Mouse (Mus musculus) cerebellum, postnatal 14 days (tissue): ENCODE results near the gene Kbtbd6.
A peak's percentile ranks its signal among the peaks of the same experiment; 100 is the strongest.

Source experiments
- DNase-seq, 2 experiments: peaks; one replicate each; pipeline ENCODE4 v3.0.0; 2021; ENCODE audit warnings: mixed read lengths in 2 of 2

The Kbtbd6 gene

GRCm38 (mm10) chr14:79481339-79482151 is 29.9 kb downstream of the Kbtbd6 start, which contains the start of gene Wbp4:
Wbp4 (minus strand) TSS chr14:79481520.
- DNase-seq: peak; percentile 98 to 99

DNA sequence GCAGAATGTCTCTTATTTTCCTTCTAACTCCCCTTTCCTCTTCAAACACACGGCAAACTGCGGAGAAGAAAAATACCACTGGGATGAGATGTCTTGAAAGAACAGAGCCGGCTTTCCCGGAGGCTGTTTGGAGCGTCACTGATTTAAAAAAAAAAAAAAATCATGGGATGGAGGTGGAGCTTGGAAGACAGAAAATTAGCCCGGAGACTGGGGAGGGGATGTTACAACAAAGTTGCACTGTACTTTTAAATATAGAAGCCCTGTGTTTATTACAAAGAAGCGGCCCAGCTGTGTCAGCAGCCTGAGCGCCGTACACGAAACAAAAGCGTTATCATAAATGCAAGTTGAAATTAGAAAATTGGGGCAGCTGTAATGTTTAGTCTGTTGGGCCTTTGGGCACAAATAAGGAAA is 30.6 kb downstream of the Kbtbd6 start:
- no peak for DNase-seq

DNA sequence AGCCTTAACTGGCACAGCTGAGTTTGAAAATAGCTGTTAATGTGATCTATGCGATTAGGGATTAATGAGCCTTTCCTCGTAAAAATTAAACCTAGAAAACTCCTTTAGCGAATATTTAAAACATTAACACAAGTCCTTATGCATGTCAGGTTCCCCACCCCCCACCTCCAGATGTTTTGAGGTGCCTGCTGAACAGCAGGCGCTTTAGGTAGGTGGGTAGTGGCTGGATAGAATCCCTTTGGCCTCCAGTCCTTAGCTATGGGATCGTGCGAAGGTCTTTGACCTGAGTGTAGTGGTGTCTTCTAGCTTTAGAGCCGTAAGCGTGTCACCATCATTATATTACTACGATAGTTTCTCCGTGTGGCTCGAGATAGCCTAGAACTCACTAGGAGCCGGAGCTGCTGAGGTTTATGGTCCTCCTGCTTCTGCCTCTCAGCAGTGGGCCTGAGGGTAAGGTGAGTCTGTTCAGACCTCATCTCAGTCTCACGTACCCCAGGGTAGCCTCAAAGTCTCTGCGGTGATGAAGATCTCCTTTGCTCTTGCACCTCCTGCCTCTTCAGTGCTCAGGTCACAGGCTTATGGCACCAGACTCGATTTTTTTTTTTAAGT is 31.2 kb downstream of the Kbtbd6 start:
- DNase-seq: peak; percentile 22 to 38

- no peak for DNase-seq
Observed at GRCm38 (mm10) chr14:79483611-79484120, 32.0 kb downstream of the Kbtbd6 start.

DNA sequence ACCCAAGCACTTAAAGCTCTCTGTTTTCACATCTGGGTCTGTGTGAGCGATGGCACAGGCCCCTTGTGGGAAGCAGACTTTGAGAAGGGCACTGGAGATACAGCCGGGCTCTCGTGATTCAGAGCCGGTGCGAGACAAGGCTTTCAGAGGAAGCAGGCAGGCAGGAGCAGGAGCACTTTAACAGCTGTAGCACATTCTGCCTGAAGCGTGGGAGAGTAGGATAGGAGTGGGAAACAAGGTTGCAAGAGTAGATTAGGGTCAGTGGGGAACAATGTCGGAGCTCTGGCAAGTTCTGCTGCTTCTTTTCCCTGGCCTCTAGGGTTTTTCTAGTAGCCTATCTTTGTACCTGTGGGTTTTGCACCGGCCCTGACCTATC is 35.0 kb downstream of the Kbtbd6 start:
- peak in 1 of 2 experiments; percentile 11 for DNase-seq

GRCm38 (mm10) chr14:79486993-79487731 is 35.5 kb downstream of the Kbtbd6 start:
- DNase-seq: peak; percentile 78 to 79

DNA sequence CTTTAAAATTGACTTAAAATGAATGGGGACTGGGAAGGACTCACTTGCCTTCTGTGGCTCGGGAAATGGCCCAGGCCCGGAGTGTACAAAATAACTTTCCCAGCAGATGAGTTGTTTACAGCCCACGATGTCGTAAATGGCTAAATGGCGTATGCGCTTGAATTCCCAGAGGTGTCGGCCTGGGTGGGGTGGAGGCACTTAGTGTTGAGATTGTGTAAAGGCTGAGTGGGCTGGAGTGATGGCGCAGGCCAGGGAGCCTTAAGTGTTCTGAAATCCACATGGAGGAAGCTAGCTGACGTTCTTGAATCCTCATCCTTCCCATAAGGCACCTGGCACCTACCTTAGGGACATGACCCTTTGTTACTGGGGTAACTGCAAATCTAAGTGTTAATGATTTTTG is 36.9 kb downstream of the Kbtbd6 start:
- peak in 1 of 2 experiments; percentile 13 for DNase-seq

DNA sequence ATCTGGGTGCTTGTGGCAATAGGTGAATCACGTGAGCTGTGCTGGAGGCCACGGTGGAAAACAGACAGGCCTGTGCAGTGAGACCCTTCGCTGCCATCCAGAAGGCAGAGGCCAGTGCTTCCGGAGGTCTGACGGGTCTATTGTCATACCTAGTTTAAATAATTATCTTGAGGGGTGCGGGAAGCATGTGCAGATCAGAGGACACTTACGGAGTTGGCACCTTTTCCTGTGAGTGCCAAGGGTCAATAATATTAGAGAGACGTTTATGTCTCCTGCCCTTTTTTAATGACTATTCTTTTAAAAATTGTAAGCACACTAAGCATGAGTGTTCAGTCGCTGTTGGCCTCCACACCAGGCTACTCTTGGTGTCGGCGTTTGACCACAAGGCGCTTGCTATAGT is 37.5 kb downstream of the Kbtbd6 start:
- no peak for DNase-seq

DNA sequence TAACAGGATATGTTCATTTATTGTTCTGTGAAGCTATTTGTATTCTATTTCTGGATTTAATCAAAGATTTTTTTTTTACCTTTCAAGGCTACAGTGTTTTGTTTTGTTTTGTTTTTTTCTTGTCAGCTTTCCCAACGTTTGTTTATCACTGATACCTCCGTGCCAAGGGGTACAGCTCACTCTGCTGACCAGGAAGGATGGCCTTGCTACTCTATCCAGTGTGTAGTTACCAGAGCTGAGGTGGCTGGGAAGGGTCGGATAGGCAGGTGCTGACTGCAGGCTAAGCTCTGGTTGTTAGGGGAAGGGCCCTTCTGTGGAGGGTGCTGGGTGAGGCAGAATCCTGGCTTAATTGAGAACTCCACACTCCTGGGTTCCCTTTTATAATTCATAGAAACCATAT is 38.6 kb downstream of the Kbtbd6 start:
- no peak for DNase-seq

GRCm38 (mm10) chr14:79494349-79494748 is 42.7 kb downstream of the Kbtbd6 start:
- no peak for DNase-seq

DNA sequence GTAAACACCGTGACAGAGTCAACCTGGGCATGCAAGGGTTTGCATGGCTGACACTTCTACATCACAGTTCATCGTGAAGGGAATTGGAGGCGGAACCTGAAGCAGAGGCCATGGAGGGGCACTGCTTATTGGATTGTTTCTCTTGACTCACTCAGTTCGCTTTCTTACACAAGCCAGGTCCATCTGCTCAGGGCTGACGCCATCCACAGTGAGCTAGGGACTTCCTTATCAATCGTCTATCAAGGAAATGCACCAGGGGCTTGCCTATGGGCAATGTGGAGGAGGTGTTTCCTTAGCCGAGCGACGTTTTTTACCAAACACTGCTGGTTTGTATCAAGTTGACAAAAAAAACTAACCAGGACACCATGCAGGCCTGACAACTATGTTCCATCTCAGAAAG is 47.7 kb downstream of the Kbtbd6 start:
- DNase-seq: no peak

- DNase-seq: no peak
Observed at GRCm38 (mm10) chr14:79500756-79501155, 49.1 kb downstream of the Kbtbd6 start.

DNA sequence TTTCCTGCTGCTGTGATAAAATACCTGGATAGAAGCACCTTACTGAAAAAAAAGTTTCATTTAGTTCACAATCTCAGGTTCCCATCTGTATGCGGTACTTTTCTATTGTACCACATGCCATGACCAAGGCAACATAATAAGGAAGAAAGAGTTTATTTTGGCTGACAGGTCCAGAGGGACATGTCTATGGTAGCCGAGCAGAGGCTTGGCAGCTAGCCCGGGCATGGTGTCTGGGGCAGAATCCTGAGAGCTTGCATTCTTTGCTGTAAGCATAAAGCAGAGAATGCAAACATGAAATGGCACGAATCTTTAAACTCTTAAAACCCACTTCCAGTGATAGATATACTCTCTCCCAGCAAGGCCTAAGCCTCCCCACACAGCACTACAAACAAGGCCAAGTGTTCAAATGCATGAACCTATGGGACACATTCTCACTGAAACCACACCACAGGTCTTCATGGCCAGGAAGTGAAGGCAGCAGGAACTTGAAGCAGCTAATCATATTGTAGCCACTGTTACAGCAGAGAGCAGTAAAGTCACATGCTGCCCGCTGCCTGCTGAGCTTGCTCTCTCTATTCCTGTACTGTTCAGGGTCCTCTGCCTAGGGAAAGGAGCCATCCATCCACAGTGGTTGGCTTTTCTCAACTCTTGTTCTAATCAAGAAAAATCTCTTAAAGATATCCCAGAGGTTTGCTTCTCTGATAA is 51.9 kb downstream of the Kbtbd6 start:
- DNase-seq: peak in 1 of 2 experiments; percentile 28
